Mouse (Mus musculus): Measurements from ENCODE around the gene Adgrb3.

DNA sequence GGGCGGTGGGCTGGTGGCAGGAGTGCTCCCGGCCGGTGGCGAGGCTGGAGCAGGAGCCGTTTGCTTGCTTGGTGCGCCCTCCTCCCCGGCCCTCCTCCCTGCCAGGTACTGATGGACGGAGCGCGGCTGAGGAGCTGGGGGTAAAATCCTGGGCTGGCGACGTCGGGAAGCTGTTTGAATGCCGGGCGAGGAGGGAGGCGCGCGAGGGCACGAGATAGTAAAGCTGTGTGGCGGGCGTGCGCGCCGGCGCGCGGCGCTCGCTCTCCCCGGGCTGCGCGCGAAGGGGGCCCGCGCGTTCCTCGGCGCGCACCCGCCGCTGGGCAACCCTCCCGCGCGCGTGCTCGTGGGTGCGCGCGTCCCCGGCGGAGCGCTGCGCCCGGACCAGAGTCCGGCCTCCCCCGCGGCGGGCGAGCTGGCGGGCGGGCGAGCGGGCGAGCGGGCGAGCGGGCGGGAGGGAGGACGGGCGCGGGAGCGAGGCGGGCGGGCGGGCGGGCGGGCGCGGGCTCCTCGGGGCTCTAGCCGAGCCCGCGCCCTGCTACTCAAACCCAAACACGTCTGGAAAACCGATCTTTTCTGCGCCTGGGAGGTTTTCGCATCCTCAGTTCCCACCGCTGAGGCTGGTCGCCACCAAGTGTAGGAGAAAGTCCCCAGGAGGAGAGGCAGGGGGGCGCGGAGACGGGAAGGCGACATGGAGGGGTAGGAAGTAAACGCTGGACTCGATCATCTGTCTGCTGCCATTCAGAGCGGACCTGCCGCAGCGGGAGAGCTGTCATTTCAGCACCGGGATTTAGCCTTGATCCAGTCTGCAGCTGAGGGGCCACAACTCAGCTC lies 629 bp upstream of the Adgrb3 start:
- TF ChIP-seq CTCF (IDR thresholded peaks at IDR 0.05; ENCODE audit: insufficient read depth, low read length) (no peak), POLR2A (IDR thresholded peaks at IDR 0.05; ENCODE audit: borderline replicate concordance, extremely low read depth, low read depth, low read length) (no peak)

All from lung, adult 2 months (tissue).